Mouse (Mus musculus): ENCODE data around the gene Kirrel.

GRCm38 (mm10) chr3:87174096-87174768, at the start of gene Kirrel:
- TF ChIP-seq CTCF (IDR thresholded peaks at IDR 0.05) (peak; percentile 60), EP300 (IDR thresholded peaks at IDR 0.05) (no peak)

Measured in lung, postnatal 0 days (tissue).